In genomic region chr14:73543781-73544180, GRCm38 (mm10) we compare ENCODE assay signal across 24 mouse cellular contexts.
"Had no signal": no experiment of that assay in that cellular context is flagged by ENCODE, and none has a peak within 500 bp of the region (broad histone marks: within the 10 kb centered on the region; RNA-seq: fewer than 3 reads in every experiment).

No protein-coding gene starts in this region.

- H3K4me2 ChIP-seq: limb, embryonic 13.5 days; liver, embryonic 12.5 days; liver, embryonic 15.5 days; lung, embryonic 15.5 days; midbrain, embryonic 13.5 days; neural tube, embryonic 13.5 days had no signal

- H3K9me3 ChIP-seq: limb, embryonic 10.5 days; limb, embryonic 13.5 days; liver, embryonic 12.5 days; liver, embryonic 15.5 days; lung, embryonic 15.5 days; midbrain, embryonic 10.5 days; midbrain, embryonic 13.5 days; neural tube, embryonic 13.5 days had no signal

- DNase-seq: kidney, adult 18-20 months; kidney, adult 9 months; kidney, postnatal 14 days; kidney, postnatal 4 days; liver; lung, adult 18-20 months; lung, postnatal 10 days; lung, postnatal 36 days; right cerebral cortex, postnatal 25 days; spleen, adult 18-20 months; thymus, adult 2 months; thymus, postnatal 4 days had no signal

- H3K4me3 ChIP-seq: limb, embryonic 10.5 days; limb, embryonic 13.5 days; liver, embryonic 12.5 days; liver, embryonic 15.5 days; lung, embryonic 15.5 days; megakaryocyte, embryonic 14.5 days; midbrain, embryonic 10.5 days; midbrain, embryonic 13.5 days; myocyte; neural tube, embryonic 13.5 days had no signal

- H3K27ac ChIP-seq: limb, embryonic 10.5 days; limb, embryonic 13.5 days; liver, embryonic 12.5 days; liver, embryonic 15.5 days; lung, embryonic 15.5 days; midbrain, embryonic 10.5 days; midbrain, embryonic 13.5 days; neural tube, embryonic 13.5 days; stomach, postnatal 0 days had no signal

- H3K27me3 ChIP-seq: limb, embryonic 13.5 days; liver, embryonic 12.5 days; liver, embryonic 15.5 days; lung, embryonic 15.5 days; megakaryocyte, embryonic 14.5 days; midbrain, embryonic 13.5 days; neural tube, embryonic 13.5 days had no signal

- H3K36me3 ChIP-seq: limb, embryonic 10.5 days; limb, embryonic 13.5 days; liver, embryonic 12.5 days; liver, embryonic 15.5 days; lung, embryonic 15.5 days; midbrain, embryonic 10.5 days; midbrain, embryonic 13.5 days; neural tube, embryonic 13.5 days had no signal

- ATAC-seq: liver, embryonic 12.5 days; midbrain, embryonic 13.5 days; midbrain, embryonic 16.5 days had no signal

- H3K4me1 ChIP-seq: limb, embryonic 10.5 days; limb, embryonic 13.5 days; liver, embryonic 12.5 days; liver, embryonic 15.5 days; lung, embryonic 15.5 days; midbrain, embryonic 10.5 days; midbrain, embryonic 13.5 days; neural tube, embryonic 13.5 days had no signal

- H3K9ac ChIP-seq: limb, embryonic 13.5 days; liver, embryonic 12.5 days; liver, embryonic 15.5 days; lung, embryonic 15.5 days; midbrain, embryonic 13.5 days; neural tube, embryonic 13.5 days had no signal
